Mouse (Mus musculus) adrenal gland, adult 8-10 months (tissue): ENCODE measurements around the gene Ccnf. TPM values are rescaled to one million over a fixed set of nuclear protein-coding genes. Genes with fewer than 3 reads are reported as not detected.

Experiments
- DNase-seq: peaks from one replicate; pipeline ENCODE4 v3.0.0; 2022
- total RNA-seq, 4 experiments: library from RNA; stranded (reverse); gene quantifications; 2 replicates each; pipeline ENCODE4 v1.2.4; 2022

The Ccnf gene
- total RNA-seq, 4 experiments from 2014 or later = 1.9 to 3.6 (median 2.7) TPM

DNA sequence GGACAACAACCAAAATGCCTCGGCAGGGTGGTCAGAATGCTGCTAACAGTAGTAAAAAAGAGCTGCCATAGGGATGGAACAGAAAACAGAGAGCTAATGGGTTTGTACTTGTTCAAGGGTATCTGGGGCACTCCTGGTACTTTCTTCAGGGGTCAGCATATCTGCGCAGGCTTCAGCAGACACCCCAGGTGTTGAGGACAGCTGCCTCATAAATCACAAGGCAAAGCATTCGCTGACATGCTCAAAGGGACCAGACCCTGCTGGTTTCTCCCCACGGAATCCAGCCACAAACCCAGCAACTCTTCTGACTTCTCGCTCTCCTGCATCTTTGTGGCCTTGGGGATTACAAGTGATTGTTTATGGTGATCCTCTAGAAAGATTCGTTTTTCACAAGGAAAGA lies 28.6 kb downstream of the Ccnf start:
- DNase-seq = no peak

DNA sequence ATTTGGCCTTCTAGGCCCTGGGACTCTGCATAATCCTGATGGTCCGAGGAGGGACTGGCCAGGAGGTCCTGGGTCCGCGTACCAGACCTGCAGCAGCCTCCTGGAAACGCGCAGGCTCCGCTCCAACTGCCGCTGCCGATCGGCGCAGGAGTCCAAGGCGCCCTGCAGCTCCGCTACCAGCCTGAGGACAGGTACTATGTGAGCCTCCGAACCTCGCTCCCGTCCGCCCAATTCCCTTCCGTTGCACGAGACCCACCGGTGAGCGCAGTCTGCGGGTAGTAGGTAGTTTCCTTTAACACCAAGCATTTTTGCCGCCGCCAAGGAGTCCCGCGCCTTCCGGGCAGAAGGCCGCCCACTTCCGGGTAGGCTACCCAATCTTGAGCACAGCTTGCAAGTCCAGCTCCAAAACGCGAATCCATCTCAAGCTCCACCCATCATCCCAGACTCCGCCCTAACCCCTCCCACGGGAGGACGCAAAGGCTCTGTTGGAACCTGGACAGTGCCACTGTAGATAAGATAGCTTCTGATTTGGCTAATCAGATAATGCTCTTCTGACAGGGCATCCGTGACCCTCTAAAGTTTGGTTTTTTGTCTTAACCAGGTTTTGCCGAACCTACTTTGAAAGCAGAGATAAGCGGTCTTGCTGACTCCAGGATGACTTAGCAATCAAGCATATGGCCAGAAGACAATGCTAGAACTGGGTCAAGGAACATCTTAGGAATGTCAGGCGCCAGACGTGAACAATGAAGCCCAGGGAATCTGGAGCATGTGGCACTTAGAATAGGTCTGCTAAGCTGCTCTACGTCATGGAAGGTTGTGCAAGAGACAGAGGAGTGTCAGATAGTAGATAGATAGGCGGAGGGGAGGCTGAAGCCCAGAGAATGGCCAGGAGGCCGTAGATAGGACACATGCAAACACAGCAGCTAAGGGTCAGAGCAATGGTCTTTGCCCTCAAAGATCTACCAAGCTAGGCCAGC lies 30.6 kb downstream of the Ccnf start, which contains the start of gene Tedc2:
TSS of gene Tedc2 (minus strand) at position 417 of the 977 bp plus-strand sequence.
- DNase-seq = peak; percentile 96

DNA sequence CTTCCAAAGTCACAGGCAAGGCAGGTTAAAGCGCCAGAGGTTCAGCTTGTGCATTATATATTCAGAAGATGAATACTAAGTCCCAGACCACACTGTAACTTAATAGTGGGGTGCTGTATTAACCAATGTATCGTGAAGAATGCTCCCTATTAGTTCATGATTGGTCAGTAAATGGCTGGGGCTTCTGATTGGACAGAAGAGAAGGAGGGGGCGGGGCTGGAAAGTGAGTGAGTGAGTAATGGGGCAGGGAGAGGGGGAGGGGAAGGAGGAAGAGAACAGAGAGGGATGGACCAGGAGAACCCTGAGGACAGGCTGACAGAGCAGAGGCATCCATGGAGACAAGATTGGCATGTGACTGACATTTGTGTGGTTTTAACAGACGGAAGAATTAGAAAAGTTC lies 34.4 kb downstream of the Ccnf start:
- DNase-seq = no peak

DNA sequence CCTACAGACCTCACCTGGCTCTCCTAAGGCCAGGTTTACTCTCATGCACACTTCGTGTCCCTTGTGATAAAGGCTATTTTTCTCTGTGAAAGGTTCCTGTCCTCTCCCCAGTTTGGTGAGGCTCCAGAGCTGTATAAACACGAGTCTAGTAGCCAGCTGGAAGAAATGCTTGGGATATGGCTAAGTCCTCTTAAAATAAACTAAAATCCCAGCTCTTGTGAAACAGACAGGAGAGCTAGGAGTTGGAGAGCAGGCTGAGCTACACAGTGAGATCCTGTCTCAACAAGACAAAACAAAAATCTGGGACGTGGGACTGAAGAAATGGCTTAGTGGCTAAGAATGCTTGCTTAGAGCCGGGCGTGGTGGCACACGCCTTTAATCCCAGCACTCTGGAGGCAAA lies 38.1 kb downstream of the Ccnf start:
- no peak for DNase-seq

DNA sequence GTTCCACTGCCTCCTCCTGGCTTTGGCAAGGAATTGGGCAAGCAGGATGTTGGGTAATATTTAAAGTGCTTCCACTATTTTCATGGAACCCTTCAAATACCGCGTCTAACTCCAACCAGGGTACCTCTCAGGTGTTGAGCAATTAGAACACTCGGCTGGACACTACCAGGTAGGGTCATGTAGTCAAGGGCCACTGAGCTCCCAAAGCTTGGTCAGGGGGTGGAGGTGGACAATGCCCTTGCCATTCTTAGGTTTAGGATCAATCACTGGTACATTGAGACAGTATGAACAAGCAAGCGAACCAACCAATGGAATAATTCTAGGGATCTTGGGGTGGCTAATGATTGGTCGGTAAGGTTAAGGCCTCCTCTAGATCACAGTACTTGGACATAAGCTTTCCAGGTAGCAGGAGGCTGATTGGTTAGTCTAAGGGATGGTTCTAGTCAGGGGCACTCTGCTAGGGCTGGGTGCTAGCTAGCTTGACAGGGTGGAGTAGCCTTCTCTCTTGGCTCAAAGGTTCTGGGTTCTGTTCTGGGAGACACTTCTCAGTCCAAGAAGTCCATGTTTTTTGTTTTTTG lies 38.8 kb downstream of the Ccnf start:
- DNase-seq = no peak

DNA sequence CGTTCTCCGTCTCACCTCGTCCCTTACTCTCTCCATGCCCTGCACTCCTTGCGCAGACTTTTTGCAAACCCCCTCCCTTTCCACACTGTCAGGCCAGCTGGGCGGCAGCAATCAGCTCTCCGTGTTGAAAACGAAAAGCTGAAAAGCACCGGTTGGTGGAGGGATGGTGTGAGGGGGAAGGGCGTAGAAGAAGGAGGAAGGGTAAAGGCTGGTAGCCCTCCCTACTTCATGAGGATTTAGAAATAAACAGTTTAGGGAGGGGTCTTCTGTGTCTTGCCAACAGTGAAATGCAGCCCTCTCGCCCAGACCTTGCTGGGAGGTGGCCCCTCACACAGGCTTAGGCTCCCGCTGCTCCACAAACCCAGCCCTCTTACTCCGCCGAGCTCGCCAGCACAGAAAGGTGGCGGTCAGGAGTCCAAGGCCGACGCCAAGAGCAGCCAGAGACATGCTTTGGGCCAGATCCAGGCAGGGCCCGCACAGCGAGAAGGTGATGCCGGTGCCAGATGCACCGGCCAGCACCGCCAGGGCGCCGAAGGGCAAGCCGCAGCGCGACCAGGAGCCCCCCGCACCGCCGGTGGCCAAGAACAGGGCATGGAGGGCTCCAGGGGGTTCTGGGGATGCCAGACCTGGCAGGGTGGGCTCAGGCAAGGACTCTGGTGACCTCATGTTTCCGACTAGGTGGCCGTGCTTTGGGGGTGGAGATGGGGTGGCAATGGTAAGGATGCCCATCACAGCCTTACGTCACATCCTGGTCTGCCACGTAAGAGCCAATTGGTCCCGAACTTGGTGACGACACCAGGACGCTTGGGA lies 39.4 kb downstream of the Ccnf start:
- peak; percentile 52 for DNase-seq

DNA sequence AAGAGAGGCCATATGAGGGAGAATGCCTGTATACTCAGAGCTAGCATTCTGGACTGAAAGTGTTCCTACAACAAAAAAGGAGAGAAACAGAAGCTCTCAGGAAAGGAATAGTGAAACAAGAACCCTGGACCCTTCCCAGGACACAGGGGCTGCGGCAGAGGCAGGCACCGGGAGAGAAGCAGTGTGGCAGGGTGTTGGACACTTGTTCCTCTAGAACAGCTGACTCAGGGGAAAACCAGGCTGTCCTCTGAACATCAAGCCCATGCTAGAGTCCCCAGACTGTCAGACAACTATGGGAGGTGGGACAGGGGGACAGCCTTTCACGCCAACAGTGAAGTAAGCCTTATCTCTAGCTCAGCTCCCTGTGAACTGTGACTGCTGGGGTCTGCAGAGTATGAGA lies 40.7 kb downstream of the Ccnf start:
- DNase-seq = no peak

DNA sequence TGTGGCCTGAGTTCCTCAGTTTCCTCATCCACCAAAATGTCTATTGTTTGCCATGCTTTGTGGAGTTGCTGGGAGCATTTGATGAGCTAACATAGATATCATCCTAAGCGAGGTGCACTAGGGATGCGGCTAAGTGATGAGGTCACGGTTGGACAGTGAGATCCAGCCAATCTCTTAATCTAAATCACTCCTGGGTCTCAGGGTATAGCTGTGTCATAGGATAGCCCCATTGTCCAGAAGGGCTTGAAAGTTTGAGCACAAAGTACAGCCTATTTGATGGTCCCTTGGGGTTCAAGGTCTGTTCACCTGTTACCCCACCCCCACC lies 41.4 kb downstream of the Ccnf start:
- no peak for DNase-seq

DNA sequence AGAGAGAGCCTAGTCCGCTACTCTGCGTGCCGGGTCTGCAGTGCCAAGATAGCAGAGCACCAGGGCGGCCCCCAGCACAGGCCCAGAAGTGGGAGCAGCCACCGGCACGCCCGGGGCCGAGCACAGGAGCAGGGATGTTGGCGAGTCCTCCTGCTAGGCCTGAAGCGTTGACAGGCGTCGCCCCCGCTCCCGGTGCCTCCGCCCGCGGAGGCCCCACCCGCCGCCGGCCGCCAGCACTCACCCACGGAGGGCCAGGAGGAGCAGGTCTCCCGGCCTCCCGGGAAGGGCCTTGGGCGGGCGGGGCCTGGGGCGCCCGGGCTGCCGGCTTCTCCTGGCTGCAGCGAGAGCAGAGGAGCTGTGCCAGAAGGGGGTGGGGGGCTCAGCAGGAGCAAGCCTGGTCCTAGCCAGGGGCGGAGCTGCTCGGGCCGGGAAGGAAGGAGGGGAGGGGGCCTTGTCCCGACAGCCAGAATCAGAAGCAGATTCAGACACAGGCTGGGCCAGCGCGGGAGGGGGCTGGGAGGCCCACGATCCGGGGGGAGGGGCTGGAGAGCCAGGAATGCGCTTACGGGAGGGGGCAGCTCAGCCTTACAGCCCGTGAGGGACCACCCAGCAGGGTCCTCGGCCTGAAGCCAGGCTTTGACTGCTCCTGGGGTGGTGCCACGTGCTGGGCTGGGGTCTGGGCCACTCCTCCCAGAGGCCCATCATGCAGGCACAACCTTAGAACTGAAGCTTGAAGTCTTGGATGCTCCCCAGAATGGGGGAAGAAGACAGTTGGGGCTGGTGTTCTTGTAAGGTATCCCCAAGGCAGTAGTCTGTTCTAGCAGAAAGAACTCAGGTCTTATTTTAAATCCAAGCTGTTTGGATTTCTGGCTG lies 42.0 kb downstream of the Ccnf start, which contains the start of gene Ntn3:
TSS of gene Ntn3 (minus strand) at position 489 of the 873 bp plus-strand sequence.
- peak; percentile 35 for DNase-seq

DNA sequence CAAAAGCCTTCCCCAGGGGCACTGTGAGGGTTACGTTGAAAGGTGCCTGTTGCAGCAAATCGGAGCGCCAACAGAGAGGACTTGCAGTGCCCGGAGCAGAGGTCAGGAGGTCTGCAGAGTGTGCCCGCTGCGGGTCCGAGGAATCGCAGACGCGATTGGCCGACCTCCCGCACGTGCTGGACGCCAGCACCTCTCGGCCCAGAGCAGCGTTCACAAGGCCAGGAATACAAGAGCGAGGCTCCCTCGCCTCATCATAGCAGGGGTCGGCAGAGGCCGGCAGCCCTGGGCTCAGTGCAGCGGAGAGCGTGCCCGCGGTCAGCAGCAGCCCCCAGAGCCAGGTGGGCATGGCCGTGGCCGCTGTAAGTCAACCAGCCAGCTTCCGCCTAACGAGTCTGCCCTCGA lies 42.6 kb downstream of the Ccnf start:
- no peak for DNase-seq

DNA sequence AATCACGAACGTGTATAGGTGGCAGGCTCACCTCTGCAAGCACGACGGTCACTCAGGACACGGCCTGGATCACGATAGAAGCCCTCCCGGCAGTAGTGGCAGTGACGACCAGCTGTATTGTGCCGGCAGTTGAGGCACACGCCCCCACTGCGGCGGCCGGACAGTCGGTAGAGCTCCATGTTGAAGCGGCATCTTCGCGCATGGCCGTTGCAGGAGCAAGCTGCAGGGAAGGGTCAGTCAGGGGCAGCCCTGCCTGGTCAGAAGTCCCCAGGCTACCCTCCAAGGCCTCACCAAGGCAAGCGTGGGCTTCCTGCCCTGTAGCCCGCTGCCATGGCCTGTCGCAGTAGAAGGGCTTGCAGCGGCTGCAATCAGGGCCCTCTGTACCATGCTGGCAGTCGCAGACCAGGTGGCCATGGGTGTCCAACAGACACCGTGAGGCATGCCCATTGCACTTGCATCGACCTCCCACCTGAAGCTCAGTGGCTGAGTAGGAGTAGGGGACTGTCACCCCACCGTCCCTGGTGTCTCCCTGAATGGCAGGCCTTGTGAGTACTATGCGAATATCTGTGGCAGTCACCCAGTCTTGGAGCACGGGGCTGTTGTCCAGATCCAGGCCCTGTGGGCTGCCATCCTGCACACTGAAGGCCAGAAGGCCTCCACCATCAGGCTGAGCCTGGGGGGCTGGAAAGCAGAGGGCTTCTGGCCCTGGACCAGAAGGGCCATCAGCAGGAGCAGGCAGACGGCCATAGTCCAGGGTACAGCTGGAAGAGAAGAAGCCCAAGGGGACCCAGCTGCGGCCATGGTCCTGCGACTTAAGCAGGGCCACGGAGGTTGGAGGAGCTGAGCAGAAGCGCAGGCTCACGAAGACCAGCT lies 43.3 kb downstream of the Ccnf start:
- DNase-seq = no peak

DNA sequence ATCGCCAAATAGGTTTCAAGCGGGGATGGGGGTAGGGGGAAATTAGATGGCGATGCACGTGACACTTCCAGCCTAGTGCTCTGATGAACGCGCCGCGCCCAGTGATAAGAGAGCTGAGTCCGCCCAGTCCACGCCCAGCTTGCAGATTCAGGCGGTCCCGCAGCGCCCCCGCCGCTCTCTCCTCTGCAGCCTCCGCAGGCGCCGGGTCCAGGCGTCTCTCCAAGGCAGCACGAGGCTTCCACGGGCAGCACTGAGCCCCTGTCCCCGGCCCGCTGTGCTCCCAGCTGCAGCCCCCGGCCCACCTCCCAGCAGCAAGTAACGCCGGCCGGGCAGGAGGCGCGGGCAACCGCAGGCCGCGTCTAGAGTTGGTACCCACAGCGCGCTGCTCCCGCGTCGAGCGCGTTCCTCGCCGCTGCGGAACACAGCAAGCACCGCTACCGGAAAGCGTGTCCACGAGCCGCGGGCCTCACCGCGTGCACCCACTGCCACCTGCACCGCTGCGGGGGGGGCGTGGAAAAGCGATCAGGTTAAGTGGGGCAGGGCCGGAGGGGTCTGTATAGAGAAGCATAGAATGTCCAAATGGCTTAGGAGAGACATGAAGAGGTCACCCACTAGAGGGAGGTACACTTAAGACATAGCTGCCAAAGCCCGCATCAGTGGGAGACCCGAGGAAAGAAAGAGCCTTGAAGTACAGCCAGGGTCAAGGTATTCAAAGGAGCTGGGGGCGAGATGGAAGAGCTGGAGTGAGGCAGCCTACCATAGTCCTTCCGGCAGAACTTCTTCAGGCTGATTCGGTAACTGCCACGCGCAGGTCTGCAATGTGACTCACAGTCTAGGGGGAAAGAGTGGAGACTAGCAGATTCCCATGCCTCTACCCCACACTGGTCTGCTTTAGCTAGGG lies 44.6 kb downstream of the Ccnf start:
- peak; percentile 41 for DNase-seq

DNA sequence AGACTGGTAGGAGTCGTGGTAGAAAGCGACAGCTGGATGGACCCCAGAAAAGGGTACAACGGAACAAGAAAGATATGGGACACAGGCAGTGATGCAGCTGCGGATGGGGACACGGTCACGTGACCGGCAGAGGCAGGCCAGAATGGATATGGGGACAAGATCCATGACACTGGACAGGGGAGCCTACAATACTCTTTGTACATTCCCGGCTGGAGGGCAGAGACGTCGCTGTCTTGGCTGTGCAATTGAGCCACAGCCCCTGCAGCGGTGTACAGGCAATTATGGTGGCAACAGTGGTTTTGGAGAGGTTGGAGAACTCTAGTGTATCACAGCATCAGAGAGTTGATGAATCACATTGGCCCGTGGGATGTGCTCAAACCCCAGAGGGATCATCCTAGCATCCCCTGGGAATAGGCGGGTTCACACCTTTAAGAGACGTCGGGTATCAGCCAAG lies 45.3 kb downstream of the Ccnf start:
- no peak for DNase-seq

DNA sequence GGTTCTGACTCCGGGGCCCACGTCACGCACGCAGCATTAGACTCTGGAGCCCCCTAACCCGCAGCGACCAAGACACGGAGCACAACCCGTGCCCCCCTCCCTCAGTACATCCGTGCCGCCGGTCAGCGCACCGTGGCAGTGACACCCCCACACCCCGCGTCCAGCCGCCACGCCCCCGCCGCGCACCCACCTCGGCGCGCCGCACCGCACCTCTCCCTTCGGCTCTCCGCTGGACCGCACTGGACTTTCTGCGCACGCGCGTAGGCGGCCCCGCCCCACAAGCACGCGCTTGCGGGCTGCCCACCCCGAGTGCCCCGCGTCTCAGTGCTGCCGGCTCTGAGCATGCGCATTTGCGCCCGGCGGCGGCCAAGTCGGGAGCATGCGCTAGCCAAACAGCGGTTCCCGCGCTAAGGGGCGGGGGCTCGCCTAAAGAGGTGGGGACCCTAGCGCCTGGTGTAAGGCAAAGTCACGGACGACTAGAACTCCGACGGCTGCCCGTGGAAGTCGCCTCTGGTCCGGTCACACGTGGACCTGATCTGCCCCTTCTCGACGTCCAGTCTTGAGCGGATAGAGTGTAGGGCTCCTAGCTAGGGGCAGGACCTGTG lies 45.9 kb downstream of the Ccnf start, which contains the start of gene Tbc1d24:
TSS of gene Tbc1d24 (minus strand) at position 279 of the 605 bp plus-strand sequence.
- peak; percentile 92 for DNase-seq

DNA sequence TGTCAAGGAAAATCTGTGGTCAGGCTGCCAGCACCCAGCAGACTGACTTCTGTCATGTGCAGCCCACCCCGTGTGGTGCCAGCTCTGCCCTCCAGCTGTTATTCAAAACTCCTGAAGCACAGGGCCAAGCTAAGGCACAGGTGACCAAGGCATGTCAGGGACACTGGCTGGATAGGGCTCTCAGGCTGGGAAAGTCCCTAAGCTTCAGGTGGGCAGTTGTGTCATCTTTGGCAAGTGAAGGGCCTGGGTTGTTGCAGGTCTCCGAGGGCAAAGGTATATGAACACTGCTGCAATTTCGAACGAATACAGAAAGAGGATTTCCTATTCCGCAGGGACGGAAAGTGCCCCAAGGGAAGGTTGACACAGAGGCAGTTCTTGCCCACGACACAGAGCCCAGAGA lies 46.4 kb downstream of the Ccnf start:
- DNase-seq = no peak

DNA sequence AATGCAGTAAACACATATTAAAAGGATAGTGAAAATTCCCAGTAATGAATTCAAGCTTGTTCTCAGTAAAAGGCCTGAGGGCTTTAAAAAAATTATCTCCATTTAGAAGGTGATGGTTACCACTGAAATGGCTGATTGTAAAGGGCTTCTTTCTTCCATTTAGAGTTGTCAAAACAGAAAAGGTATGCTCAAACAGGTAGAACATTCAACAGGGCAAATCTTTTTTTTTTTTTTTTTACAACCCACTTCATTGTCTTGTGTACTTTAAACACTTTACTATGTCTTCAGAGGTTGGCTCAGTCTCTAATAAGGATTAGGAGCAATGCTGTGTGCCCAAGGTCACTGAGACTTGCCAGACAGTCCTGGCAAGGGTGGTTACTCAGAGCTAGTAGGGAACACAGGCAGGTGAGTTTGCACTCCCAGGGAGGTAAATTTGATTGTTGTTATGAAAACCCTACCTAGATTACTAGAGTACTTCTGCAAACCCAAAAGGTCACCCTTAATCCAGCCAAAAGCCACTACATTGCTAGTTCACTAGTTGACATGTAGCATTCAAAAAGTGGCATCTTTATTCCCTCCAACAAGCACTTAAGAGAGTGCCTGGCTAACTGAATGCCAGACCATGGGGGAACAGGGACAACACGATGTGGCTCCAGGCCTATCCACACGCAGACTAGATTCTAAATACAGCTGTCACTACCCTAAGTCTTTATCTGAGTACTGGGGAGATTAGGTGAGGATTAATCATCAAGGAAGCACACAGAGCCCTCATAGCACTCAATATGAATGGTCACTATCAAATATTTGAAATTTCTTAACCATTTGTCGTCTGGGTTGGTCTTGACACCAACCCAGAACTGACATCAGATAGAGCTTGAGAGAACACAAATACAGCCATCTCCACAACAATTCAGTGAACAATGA lies 47.4 kb downstream of the Ccnf start:
- no peak for DNase-seq

DNA sequence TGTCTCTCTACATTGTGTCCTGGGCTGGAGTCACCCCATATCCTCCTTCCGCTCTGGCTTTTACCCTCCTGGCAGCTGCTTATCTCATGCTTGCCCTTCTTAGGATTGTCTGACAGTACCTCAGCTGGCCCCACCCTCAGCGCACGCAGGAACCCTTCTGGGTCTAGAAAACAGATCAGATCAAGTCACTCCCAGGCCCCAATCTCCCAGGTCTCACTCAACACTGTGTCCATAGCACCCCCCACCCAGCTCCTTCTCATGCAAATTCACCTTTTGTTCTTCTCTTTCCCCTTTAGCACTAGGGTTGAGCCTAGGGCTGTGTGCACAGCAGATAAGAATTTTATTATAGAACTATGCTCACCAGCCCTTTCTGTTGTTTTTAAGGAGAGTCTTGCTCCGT lies 48.2 kb downstream of the Ccnf start:
- no peak for DNase-seq

DNA sequence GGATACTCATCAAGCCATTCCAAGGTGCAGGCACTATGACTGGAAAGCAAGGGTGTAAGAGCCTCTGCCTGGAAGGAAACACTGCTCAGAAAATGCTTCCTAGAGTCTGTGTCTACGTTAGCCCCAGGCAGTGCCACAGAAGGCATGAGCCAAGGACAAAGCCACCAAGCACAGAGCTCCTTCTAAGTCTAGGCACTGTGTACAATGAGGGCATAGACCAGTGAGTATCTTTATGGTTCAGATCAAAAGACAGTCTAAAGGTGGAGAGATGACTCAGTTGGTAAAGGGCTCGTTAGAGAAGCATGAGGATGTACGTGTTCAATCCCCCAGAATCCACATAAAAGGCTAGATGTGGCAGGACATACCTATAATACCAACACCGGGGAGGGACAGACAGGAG lies 50.2 kb downstream of the Ccnf start:
- DNase-seq = no peak
